Mouse (Mus musculus): ENCODE results near the gene Taf5l. TPM values are rescaled to one million over a fixed set of nuclear protein-coding genes. Genes with fewer than 3 reads are reported as not detected.
A peak's percentile ranks its signal among the peaks of the same experiment; 100 is the strongest.

Taf5l gene
- polyA plus RNA-seq (2012) = 1.8 TPM in 2 replicates

- no peaks in the 10 kb centered on the region for H3K9me3 ChIP-seq (ENCODE audit: control insufficient read depth, low read length)
- no peak for TF ChIP-seq GATA1 (IDR thresholded peaks at IDR 0.05; ENCODE audit: low read length)
- no peak for TF ChIP-seq TAL1 (IDR thresholded peaks at IDR 0.05; ENCODE audit: low read length)
- H3K4me1 ChIP-seq (ENCODE audit: control insufficient read depth) = peaks cover 64% of the 10 kb centered on the region
- H3K36me3 ChIP-seq (ENCODE audit: control insufficient read depth) = peaks cover 71% of the 10 kb centered on the region
- H3K27me3 ChIP-seq (ENCODE audit: control insufficient read depth) = no peaks in the 10 kb centered on the region
- H3K4me3 ChIP-seq (replicated peaks) = peak within 1 kb of the TSS; percentile 68
Observed at GRCm38 (mm10) chr8:124021237-124022227, at the start of gene Taf5l, which contains the start of gene Urb2. Taf5l (minus strand) TSS chr8:124021397. Urb2 (plus strand) TSS chr8:124021508.

DNA sequence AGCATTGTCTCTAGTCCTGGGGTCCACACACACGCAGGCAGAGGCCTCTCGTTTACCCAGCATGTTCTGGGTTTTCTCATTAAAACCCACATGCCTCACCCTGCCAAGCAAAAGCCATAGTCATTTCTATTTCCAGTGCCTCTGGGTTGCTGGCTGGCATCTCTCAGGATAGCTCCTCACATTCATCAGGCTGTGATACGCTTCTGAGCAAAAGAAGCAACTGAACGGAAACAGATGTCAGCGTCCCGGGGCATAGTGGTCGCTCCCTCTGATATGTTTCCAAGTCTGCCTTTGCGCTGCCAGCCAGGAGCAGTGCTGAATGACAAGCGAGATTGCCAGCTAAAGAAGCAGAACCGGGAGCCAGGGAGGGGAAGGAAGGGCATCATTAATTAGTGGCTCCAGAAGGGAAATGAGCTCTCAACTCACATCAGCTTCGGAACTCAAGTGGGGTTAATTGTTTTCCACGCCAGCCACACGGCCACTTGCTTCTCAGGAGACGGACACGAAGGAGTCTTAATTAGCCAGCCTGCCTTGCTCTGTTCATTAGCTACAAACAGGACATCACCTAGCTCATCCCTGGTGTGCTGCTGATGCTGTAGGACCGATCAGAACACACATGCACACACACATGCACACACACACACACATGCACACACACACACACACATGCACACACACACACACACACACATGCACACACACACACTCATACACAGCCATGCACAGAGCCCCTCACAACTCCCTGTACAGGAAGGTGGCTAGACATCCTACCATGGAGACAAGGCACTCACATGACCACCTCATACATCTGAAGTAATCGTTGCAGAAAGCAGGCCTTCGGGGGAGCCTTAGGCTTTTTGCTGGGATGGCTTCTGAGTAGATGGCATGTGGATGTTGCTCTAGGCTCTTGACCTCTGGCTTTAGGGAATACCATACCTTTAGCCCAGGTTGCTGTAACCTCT lies 49.4 kb upstream of the Taf5l start:
- Histone ChIP-seq H3K36me3 (ENCODE audit: control insufficient read depth) (no peaks in the 10 kb centered on the region), H3K4me3 (replicated peaks) (no peak overlapping the region), H3K4me1 (ENCODE audit: control insufficient read depth) (no peaks in the 10 kb centered on the region), H3K27me3 (ENCODE audit: control insufficient read depth) (no peaks in the 10 kb centered on the region), H3K9me3 (ENCODE audit: control insufficient read depth, low read length) (no peaks in the 10 kb centered on the region)
- TF ChIP-seq TAL1 (IDR thresholded peaks at IDR 0.05; ENCODE audit: low read length) (no peak), GATA1 (IDR thresholded peaks at IDR 0.05; ENCODE audit: low read length) (no peak)

GRCm38 (mm10) chr8:124067059-124067750 lies 46.0 kb upstream of the Taf5l start:
- TF ChIP-seq TAL1 (IDR thresholded peaks at IDR 0.05; ENCODE audit: low read length) (no peak), GATA1 (IDR thresholded peaks at IDR 0.05; ENCODE audit: low read length) (no peak)
- Histone ChIP-seq H3K4me1 (ENCODE audit: control insufficient read depth) (no peaks in the 10 kb centered on the region), H3K27me3 (ENCODE audit: control insufficient read depth) (no peaks in the 10 kb centered on the region), H3K9me3 (ENCODE audit: control insufficient read depth, low read length) (no peaks in the 10 kb centered on the region), H3K4me3 (replicated peaks) (no peak overlapping the region), H3K36me3 (ENCODE audit: control insufficient read depth) (no peaks in the 10 kb centered on the region)

DNA sequence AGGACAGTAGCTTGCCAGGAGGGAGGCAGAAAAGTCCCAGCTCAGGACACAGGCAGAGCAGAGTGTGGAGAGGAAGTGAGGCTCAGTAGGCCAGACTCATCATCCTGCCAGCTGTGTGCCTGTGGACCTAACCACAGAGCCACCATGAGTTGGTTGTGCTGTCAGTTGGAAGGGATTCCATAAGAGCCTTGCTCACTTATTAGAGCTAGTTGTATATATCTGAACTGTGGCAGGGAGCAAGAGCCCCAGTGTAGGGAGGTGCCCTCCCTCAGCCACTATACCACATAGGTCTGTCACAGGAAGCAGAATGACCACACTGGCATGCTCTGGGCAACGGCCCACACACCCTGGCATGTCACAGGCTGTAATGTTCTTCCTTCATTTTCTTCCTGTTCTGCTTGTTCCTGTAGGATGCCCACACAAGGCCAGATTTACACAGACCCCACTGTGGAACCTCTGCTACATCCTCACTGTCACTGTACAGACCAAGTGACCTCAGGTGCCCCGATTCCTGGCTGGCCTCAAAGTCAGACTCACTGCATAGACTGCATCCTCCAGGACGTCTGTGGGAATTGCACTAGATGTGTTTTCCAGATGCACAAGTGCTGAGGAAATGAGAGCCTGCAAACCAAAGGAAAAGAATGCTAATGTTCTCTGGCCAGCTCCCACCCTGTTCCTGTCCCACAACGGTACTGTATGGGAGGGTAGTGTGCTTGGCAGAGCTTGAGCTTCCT lies 45.3 kb upstream of the Taf5l start:
- Histone ChIP-seq H3K27me3 (ENCODE audit: control insufficient read depth) (no peaks in the 10 kb centered on the region), H3K9me3 (ENCODE audit: control insufficient read depth, low read length) (no peaks in the 10 kb centered on the region), H3K4me1 (ENCODE audit: control insufficient read depth) (no peaks in the 10 kb centered on the region), H3K36me3 (ENCODE audit: control insufficient read depth) (no peaks in the 10 kb centered on the region), H3K4me3 (replicated peaks) (no peak overlapping the region)
- TF ChIP-seq TAL1 (IDR thresholded peaks at IDR 0.05; ENCODE audit: low read length) (no peak), GATA1 (IDR thresholded peaks at IDR 0.05; ENCODE audit: low read length) (no peak)

GRCm38 (mm10) chr8:124056832-124057655 lies 35.8 kb upstream of the Taf5l start:
- Histone ChIP-seq H3K27me3 (ENCODE audit: control insufficient read depth) (0 out of 2 replicates have a peak, but pooled peaks cover 2% of the 10 kb centered on the region), H3K36me3 (ENCODE audit: control insufficient read depth) (no peaks in the 10 kb centered on the region; the same call in 1 of the 2 replicates), H3K4me1 (ENCODE audit: control insufficient read depth) (no peaks in the 10 kb centered on the region), H3K4me3 (replicated peaks) (no peak overlapping the region), H3K9me3 (ENCODE audit: control insufficient read depth, low read length) (no peaks in the 10 kb centered on the region)
- TF ChIP-seq GATA1 (IDR thresholded peaks at IDR 0.05; ENCODE audit: low read length) = no peak
- no peak for TF ChIP-seq TAL1 (IDR thresholded peaks at IDR 0.05; ENCODE audit: low read length)

DNA sequence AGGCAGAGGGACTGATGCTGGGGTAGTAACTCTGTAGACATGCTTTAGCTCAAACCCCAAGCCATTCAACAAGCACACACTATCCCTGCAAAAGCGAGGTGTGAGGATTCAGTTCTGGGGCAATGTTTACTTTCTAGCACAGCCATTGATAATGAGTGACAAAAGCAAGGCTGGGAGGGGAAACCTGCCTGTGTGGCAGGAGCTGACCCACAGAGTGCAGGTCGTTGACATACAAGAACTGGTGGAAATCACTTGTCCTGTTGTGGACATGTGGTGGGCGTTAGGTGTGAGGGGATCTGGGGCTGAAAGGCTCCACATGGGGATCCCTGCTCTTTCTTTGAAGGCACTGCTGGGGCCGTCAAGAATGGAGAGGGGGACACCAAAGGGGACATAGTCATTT lies 31.4 kb upstream of the Taf5l start:
- H3K4me3 ChIP-seq (replicated peaks) = no peak overlapping the region
- no peaks in the 10 kb centered on the region for H3K9me3 ChIP-seq (ENCODE audit: control insufficient read depth, low read length)
- no peak for TF ChIP-seq GATA1 (IDR thresholded peaks at IDR 0.05; ENCODE audit: low read length)
- no peak for TF ChIP-seq TAL1 (IDR thresholded peaks at IDR 0.05; ENCODE audit: low read length)
- H3K36me3 ChIP-seq (ENCODE audit: control insufficient read depth) = peaks cover 25% of the 10 kb centered on the region
- 0 out of 2 replicates have a peak, but pooled peaks cover 2% of the 10 kb centered on the region for H3K27me3 ChIP-seq (ENCODE audit: control insufficient read depth)
- no peaks in the 10 kb centered on the region for H3K4me1 ChIP-seq (ENCODE audit: control insufficient read depth)

GRCm38 (mm10) chr8:124052110-124052509 lies 30.9 kb upstream of the Taf5l start:
- H3K27me3 ChIP-seq (ENCODE audit: control insufficient read depth) = 0 out of 2 replicates have a peak, but pooled peaks cover under 1% of the 10 kb centered on the region
- H3K4me3 ChIP-seq (replicated peaks) = no peak overlapping the region
- no peak for TF ChIP-seq GATA1 (IDR thresholded peaks at IDR 0.05; ENCODE audit: low read length)
- no peaks in the 10 kb centered on the region for H3K9me3 ChIP-seq (ENCODE audit: control insufficient read depth, low read length)
- no peaks in the 10 kb centered on the region for H3K4me1 ChIP-seq (ENCODE audit: control insufficient read depth)
- peaks cover 30% of the 10 kb centered on the region for H3K36me3 ChIP-seq (ENCODE audit: control insufficient read depth)

Measured in erythroblast, embryonic 14.5 days (primary cell).